Mouse (Mus musculus) G1E (cell line): ENCODE measurements around the gene Ccl20. TPM values are rescaled to one million over a fixed set of nuclear protein-coding genes. Genes with fewer than 3 reads are reported as not detected.
A peak's percentile ranks its signal among the peaks of the same experiment; 100 is the strongest.

Source experiments
- ATAC-seq: 2 replicates; pipeline ENCODE4 v1.8.0; 2016; ENCODE audit warnings: mild to moderate bottlenecking; ENCODE audit not compliant: insufficient number of reproducible peaks, poor library complexity, low FRiP score, severe bottlenecking; ENCODE audit errors: extremely low read depth
- DNase-seq: peaks from one replicate; pipeline ENCODE4 v3.0.0; 2012; ENCODE audit warnings: low spot score
- H3K27me3 ChIP-seq: 2 replicates; pipeline ENCODE4 v1.6.1; 2012; ENCODE audit warnings: mild to moderate bottlenecking, low read length, inconsistent platforms; ENCODE audit not compliant: insufficient read depth
- H3K36me3 ChIP-seq: replicated peaks from 2 replicates; pipeline ENCODE3; 2012; ENCODE audit warnings: mild to moderate bottlenecking, inconsistent platforms
- H3K4me1 ChIP-seq: 2 replicates; pipeline ENCODE4 v1.6.1; 2012; ENCODE audit warnings: low read depth, low read length, inconsistent platforms, mixed read lengths; ENCODE audit not compliant: insufficient read depth
- H3K4me3 ChIP-seq: 2 replicates; pipeline ENCODE4 v1.5.1; 2012; ENCODE audit warnings: low read depth, mild to moderate bottlenecking, inconsistent platforms, low read length, moderate library complexity, mixed read lengths
- H3K9me3 ChIP-seq: replicated peaks from 2 replicates; pipeline ENCODE4 v1.6.1; 2012; ENCODE audit warnings: inconsistent platforms
- CTCF ChIP-seq: IDR thresholded peaks from 2 replicates; pipeline ENCODE4 v1.5.1; 2012; ENCODE audit warnings: low read depth, low read length, inconsistent platforms, mixed read lengths
- GATA1 ChIP-seq: IDR thresholded peaks from 2 replicates; pipeline ENCODE4 v1.6.1; 2012; ENCODE audit warnings: borderline replicate concordance, low read length, inconsistent platforms, mixed read lengths
- GATA2 ChIP-seq: IDR thresholded peaks from 2 replicates; pipeline ENCODE4 v1.6.1; 2012; ENCODE audit warnings: low read depth, low read length, inconsistent platforms, borderline replicate concordance
- POLR2AphosphoS5 ChIP-seq: IDR thresholded peaks from 2 replicates; pipeline ENCODE4 v1.6.1; 2012; ENCODE audit warnings: low read depth, low read length, inconsistent platforms; ENCODE audit not compliant: insufficient replicate concordance
- TAL1 ChIP-seq: conservative IDR thresholded peaks from 2 replicates; pipeline ENCODE4 v1.6.1; 2012; ENCODE audit warnings: low read depth, low read length, inconsistent platforms, mixed read lengths
- polyA plus RNA-seq: library from polyadenylated mRNA; stranded (reverse); fragments of >175 nt; gene quantifications from 2 replicates; pipeline ENCODE4 v1.2.3, GENCODE M21; 2012
- total RNA-seq, 2 experiments: library from RNA; stranded (forward) in 1 of 2; stranded (reverse) in 1 of 2; fragments of 200-1000 nt in 1 of 2; fragments of >200 nt in 1 of 2; fragmentation: Nextera tagmentation in 1 of 2; gene quantifications; 2 replicates each; pipeline ENCODE4 v1.2.3; 2014 to 2017

The Ccl20 gene
- total and polyA plus RNA-seq, 3 experiments: 0.66 TPM; not detected in 2

DNA sequence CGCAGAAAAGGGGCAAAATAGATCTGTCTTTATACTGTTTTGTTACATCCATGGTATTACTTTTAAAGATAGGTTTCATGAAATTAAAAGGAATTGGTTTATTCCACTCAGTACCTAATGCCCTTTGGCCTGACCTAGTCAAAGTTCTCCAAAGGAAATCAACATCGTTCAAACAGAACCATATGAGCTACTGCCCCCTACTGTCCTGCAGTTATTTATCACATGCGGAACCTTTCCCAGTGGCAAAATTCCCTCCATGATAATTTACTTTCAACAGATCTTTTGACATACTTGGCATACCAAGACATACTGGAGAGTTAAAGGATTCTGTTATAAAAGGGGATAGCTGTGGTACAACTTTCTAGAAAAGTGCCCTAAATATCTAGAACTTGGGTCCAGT is 33.7 kb downstream of the Ccl20 start:
- H3K27me3 ChIP-seq: no peaks in the 10 kb centered on the region
- DNase-seq (no peak), ATAC-seq (no peak)
- H3K36me3 ChIP-seq: no peaks in the 10 kb centered on the region
- H3K9me3 ChIP-seq: no peaks in the 10 kb centered on the region
- H3K4me3 ChIP-seq: no peak overlapping the region
- TF ChIP-seq CTCF (no peak), GATA2 (no peak), GATA1 (no peak), POLR2AphosphoS5 (no peak), TAL1 (no peak)
- H3K4me1 ChIP-seq: no peaks in the 10 kb centered on the region

DNA sequence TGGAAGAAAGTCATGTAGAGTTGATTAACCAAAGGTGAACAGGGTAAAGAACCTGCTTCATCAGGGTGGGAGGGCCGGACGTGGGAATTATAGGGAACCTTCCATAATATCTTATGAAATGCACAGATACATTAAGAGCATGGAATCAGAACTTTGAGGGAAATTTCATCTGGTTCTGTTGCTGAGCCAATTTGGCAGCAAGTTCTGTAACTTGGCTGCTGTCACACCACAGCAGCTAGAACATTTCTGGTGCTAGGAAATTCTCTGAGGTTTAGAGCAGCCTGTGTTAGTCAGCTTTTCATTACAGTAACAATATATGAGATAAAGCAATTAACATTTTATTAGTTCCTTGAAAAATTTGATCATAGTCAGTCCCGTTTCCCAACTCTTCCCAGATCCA is 36.4 kb downstream of the Ccl20 start:
- Histone ChIP-seq H3K27me3 (no peaks in the 10 kb centered on the region), H3K4me3 (no peak overlapping the region), H3K9me3 (no peaks in the 10 kb centered on the region), H3K36me3 (no peaks in the 10 kb centered on the region), H3K4me1 (no peaks in the 10 kb centered on the region)
- ATAC-seq: no peak
- TF ChIP-seq CTCF (no peak), GATA1 (no peak), GATA2 (no peak), TAL1 (no peak), POLR2AphosphoS5 (no peak)
- no peak for DNase-seq

DNA sequence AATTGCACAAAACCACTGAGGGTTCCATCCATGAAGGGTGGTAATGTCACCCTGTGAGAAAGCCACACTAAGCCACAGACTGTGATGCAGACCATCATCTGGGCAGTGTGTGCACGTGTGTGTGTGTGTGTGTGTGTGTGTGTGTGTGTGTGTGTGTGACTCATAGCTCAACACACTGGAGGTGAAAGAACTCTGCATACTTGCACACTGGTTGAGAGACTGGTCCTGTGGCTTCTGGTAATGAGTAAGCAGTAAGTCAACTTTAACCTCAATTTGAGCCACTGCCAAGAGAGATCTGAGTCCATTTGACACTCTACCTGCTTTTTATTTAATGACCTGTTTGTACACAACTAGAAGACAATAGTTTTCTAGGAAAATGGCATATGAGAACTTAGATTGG is 40.3 kb downstream of the Ccl20 start:
- no peak for TF ChIP-seq CTCF
- TF ChIP-seq GATA2: no peak
- TF ChIP-seq TAL1: no peak
- TF ChIP-seq GATA1: no peak
- no peak for TF ChIP-seq POLR2AphosphoS5
- ATAC-seq: no peak
- no peak for DNase-seq

DNA sequence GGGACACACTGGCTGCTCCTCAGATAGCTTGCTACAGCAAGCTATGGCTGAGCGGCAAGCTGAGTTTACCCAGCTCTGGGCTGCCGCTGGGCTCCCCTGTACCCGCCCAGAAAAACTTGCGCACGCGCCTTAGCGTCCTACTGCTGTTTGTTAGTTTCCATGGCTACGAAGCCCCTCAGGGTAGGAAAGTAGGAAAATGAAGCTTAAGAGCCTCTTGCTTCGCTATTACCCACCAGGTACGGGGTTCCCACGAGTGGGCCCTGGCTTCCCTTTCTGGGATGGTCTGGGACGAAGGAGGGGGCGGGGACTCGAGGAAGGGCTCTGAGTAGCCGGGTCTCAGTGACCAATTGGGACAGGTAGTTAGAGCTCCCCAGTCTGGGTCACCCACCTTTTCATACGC is 43.0 kb downstream of the Ccl20 start, which contains the start of gene Daw1:
Daw1 (plus strand) TSS at position 150 of the 400 bp plus-strand sequence.
- TF ChIP-seq CTCF (no peak), TAL1 (no peak), GATA2 (no peak), GATA1 (no peak), POLR2AphosphoS5 (no peak)
- Histone ChIP-seq H3K4me3 (no peak within 1 kb of the TSS), H3K4me1 (no peaks in the 10 kb centered on the region), H3K36me3 (no peaks in the 10 kb centered on the region), H3K9me3 (no peaks in the 10 kb centered on the region), H3K27me3 (no peaks in the 10 kb centered on the region)
- DNase-seq (no peak), ATAC-seq (no peak)

More for the DNA sequence above, 40.3 kb downstream of the Ccl20 start:
- H3K36me3 ChIP-seq: no peaks in the 10 kb centered on the region
- H3K27me3 ChIP-seq: no peaks in the 10 kb centered on the region
- H3K4me3 ChIP-seq: no peak overlapping the region
- H3K9me3 ChIP-seq: no peaks in the 10 kb centered on the region
- no peaks in the 10 kb centered on the region for H3K4me1 ChIP-seq

DNA sequence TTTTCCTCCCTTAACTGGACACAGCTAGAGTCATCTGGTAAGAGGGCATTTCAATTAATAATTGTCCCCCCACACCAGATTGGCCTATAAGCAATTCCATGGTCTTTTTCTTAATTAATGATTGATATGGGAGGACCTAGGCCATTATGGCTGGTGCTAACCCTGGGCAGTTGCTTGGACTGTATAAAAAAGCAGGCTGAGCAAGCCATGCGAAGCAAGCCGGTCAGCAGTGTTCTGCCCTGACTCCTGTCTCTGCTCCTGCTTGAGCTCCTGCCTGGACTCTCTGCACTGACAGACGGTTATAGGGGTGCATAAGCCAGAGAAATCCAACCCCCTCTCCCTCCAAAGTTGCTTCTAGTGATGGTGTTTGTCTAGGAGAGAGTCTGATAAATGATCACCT is 45.1 kb downstream of the Ccl20 start:
- ATAC-seq (no peak), DNase-seq (no peak)
- no peaks in the 10 kb centered on the region for H3K9me3 ChIP-seq
- H3K36me3 ChIP-seq: no peaks in the 10 kb centered on the region
- H3K27me3 ChIP-seq: no peaks in the 10 kb centered on the region
- no peaks in the 10 kb centered on the region for H3K4me1 ChIP-seq
- no peak for TF ChIP-seq GATA1
- 0 out of 2 replicates have a peak, but pooled peaks have one; percentile 10 for TF ChIP-seq TAL1
- TF ChIP-seq GATA2: no peak
- TF ChIP-seq POLR2AphosphoS5: no peak
- H3K4me3 ChIP-seq: no peak overlapping the region

DNA sequence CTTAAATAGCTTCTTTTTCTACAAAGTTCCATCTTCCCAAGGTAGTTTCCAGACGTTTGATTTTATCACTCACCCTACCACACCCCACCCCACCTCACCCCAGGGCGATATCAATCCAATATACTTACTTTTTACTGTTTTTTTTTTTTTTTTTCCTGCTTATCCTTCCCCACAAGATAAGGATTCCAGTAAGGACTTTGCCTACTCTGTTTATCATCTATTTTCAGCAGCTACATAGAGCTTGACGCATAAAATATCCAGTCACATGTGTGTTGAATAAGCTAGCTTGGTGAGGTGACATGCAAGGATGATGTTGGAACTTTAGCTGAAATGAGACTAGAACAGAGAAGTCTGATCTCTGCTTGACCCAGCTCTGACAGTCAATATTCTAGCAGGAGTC is 47.5 kb downstream of the Ccl20 start:
- DNase-seq (no peak), ATAC-seq (no peak)
- no peaks in the 10 kb centered on the region for H3K4me1 ChIP-seq
- H3K9me3 ChIP-seq: no peaks in the 10 kb centered on the region
- no peak overlapping the region for H3K4me3 ChIP-seq
- H3K36me3 ChIP-seq: no peaks in the 10 kb centered on the region
- no peaks in the 10 kb centered on the region for H3K27me3 ChIP-seq
- TF ChIP-seq POLR2AphosphoS5: no peak
- TF ChIP-seq CTCF: no peak
- no peak for TF ChIP-seq TAL1
- TF ChIP-seq GATA2: no peak
- no peak for TF ChIP-seq GATA1

Other genes starting within 250 kb of the Ccl20 start
- gene A030005L19Rik, start 203.4 kb upstream of the Ccl20 start, total RNA-seq (2014; fragmentation: Nextera tagmentation): 1.9 and 2.3 TPM in 2 replicates
- gene A030005L19Rik, start 203.4 kb upstream of the Ccl20 start, total RNA-seq (2017): 0.22 and 0.46 TPM in 2 replicates
- 0.07 and 0.24 TPM in 2 replicates for gene A030005L19Rik, start 203.4 kb upstream of the Ccl20 start, polyA plus RNA-seq
- gene A030014E15Rik, start 191.8 kb upstream of the Ccl20 start, total RNA-seq (2014; fragmentation: Nextera tagmentation): 1.1 TPM in 1 of 2 replicates, not detected in the other
- 0.17 and 0.38 TPM in 2 replicates for gene A030014E15Rik, start 191.8 kb upstream of the Ccl20 start, total RNA-seq (2017)
- gene A030014E15Rik, start 191.8 kb upstream of the Ccl20 start, polyA plus RNA-seq: not detected in 2 replicates
- not detected in 2 replicates for gene Gm6217, start 185.4 kb upstream of the Ccl20 start, total RNA-seq (2014; fragmentation: Nextera tagmentation)
- gene Gm6217, start 185.4 kb upstream of the Ccl20 start, total RNA-seq (2017): 0.33 TPM in 1 of 2 replicates, not detected in the other
- not detected in 2 replicates for gene Gm6217, start 185.4 kb upstream of the Ccl20 start, polyA plus RNA-seq
- not detected in 2 replicates for gene A030003K21Rik, start 173.4 kb upstream of the Ccl20 start, total RNA-seq (2014; fragmentation: Nextera tagmentation)
- not detected in 2 replicates for gene A030003K21Rik, start 173.4 kb upstream of the Ccl20 start, total RNA-seq (2017)
- not detected in 2 replicates for gene A030003K21Rik, start 173.4 kb upstream of the Ccl20 start, polyA plus RNA-seq
- not detected in 2 replicates for gene Gm7544, start 160.8 kb upstream of the Ccl20 start, total RNA-seq (2014; fragmentation: Nextera tagmentation)
- 0.29 TPM in 1 of 2 replicates, not detected in the other for gene Gm7544, start 160.8 kb upstream of the Ccl20 start, total RNA-seq (2017)
- gene Gm7544, start 160.8 kb upstream of the Ccl20 start, polyA plus RNA-seq: not detected in 2 replicates
- gene Gm47955, start 156.5 kb upstream of the Ccl20 start, total RNA-seq (2014; fragmentation: Nextera tagmentation): not detected in 2 replicates
- 0.27 TPM in 1 of 2 replicates, not detected in the other for gene Gm47955, start 156.5 kb upstream of the Ccl20 start, total RNA-seq (2017)
- gene Gm47955, start 156.5 kb upstream of the Ccl20 start, polyA plus RNA-seq: not detected in 2 replicates
- gene Gm47959, start 116.2 kb upstream of the Ccl20 start, total RNA-seq (2014; fragmentation: Nextera tagmentation): not detected in 2 replicates
- not detected in 2 replicates for gene Gm47959, start 116.2 kb upstream of the Ccl20 start, total RNA-seq (2017)
- not detected in 2 replicates for gene Gm47959, start 116.2 kb upstream of the Ccl20 start, polyA plus RNA-seq
- gene Slc19a3, start 78.3 kb upstream of the Ccl20 start, total RNA-seq (2014; fragmentation: Nextera tagmentation): not detected in 2 replicates
- gene Slc19a3, start 78.3 kb upstream of the Ccl20 start, total RNA-seq (2017): 0.06 and 0.33 TPM in 2 replicates
- not detected in 2 replicates for gene Slc19a3, start 78.3 kb upstream of the Ccl20 start, polyA plus RNA-seq
- gene Krtap28-10, start 74.3 kb upstream of the Ccl20 start, total RNA-seq (2014; fragmentation: Nextera tagmentation): not detected in 2 replicates
- gene Krtap28-10, start 74.3 kb upstream of the Ccl20 start, total RNA-seq (2017): 0.23 TPM in 1 of 2 replicates, not detected in the other
- not detected in 2 replicates for gene Krtap28-10, start 74.3 kb upstream of the Ccl20 start, polyA plus RNA-seq
- not detected in 2 replicates for gene Gm47969, start 71.8 kb upstream of the Ccl20 start, total RNA-seq (2014; fragmentation: Nextera tagmentation)
- 0.16 TPM in 1 of 2 replicates, not detected in the other for gene Gm47969, start 71.8 kb upstream of the Ccl20 start, total RNA-seq (2017)
- gene Gm47969, start 71.8 kb upstream of the Ccl20 start, polyA plus RNA-seq: not detected in 2 replicates
- gene A030005K14Rik, start 57.4 kb upstream of the Ccl20 start, total RNA-seq (2014; fragmentation: Nextera tagmentation): not detected in 2 replicates
- gene A030005K14Rik, start 57.4 kb upstream of the Ccl20 start, total RNA-seq (2017): not detected in 2 replicates
- not detected in 2 replicates for gene A030005K14Rik, start 57.4 kb upstream of the Ccl20 start, polyA plus RNA-seq
- gene Krtap28-13, start 55.8 kb upstream of the Ccl20 start, total RNA-seq (2014; fragmentation: Nextera tagmentation): not detected in 2 replicates
- gene Krtap28-13, start 55.8 kb upstream of the Ccl20 start, total RNA-seq (2017): 0.33 TPM in 1 of 2 replicates, not detected in the other
- not detected in 2 replicates for gene Krtap28-13, start 55.8 kb upstream of the Ccl20 start, polyA plus RNA-seq
- gene Daw1, start 43.0 kb downstream of the Ccl20 start, total RNA-seq (2014; fragmentation: Nextera tagmentation): not detected in 2 replicates
- not detected in 2 replicates for gene Daw1, start 43.0 kb downstream of the Ccl20 start, total RNA-seq (2017)
- not detected in 2 replicates for gene Daw1, start 43.0 kb downstream of the Ccl20 start, polyA plus RNA-seq